Mouse (Mus musculus) liver, postnatal 0 days (tissue): ENCODE measurements around the gene Dad1. TPM values are rescaled to one million over a fixed set of nuclear protein-coding genes. Genes with fewer than 3 reads are reported as not detected.

Experiments
- ATAC-seq: fragments of 200-750 bp; cut with Nextera tagmentation; 2 replicates; pipeline ENCODE4 v1.8.0; 2017; ENCODE audit warnings: mild to moderate bottlenecking, moderate library complexity
- DNase-seq: peaks from one replicate; pipeline ENCODE4 v3.0.0-alpha.2; 2016
- H3K27ac ChIP-seq: fragments of 300-500 bp; sonication (generic); 2 replicates; pipeline ENCODE4 v1.5.1; 2014; ENCODE audit warnings: antibody characterized with exemption, moderate library complexity, mild to moderate bottlenecking, low read depth
- H3K27me3 ChIP-seq: fragments of 300-500 bp; sonication (generic); 2 replicates; pipeline ENCODE4 v1.6.1; 2014; ENCODE audit warnings: low read length, control low read depth, mixed read lengths; ENCODE audit not compliant: insufficient read depth
- H3K36me3 ChIP-seq: fragments of 300-500 bp; sonication (generic); replicated peaks from 2 replicates; pipeline ENCODE4 v1.6.1; 2014; ENCODE audit warnings: mild to moderate bottlenecking, control low read depth, low read length, moderate library complexity, mixed read lengths; ENCODE audit not compliant: insufficient read depth
- H3K4me1 ChIP-seq: fragments of 300-500 bp; sonication (generic); 2 replicates; pipeline ENCODE4 v1.6.1; 2014; ENCODE audit warnings: antibody characterized with exemption, mild to moderate bottlenecking, control low read depth; ENCODE audit not compliant: insufficient read depth
- H3K4me2 ChIP-seq: fragments of 300-500 bp; sonication (generic); 2 replicates; pipeline ENCODE4 v1.6.1; 2014; ENCODE audit warnings: low read depth, mild to moderate bottlenecking, low read length, moderate library complexity, mixed read lengths
- H3K4me3 ChIP-seq: fragments of 300-500 bp; sonication (generic); 2 replicates; pipeline ENCODE4 v1.5.1; 2014; ENCODE audit warnings: low read depth, low read length
- H3K9ac ChIP-seq: fragments of 300-500 bp; sonication (generic); replicated peaks from 2 replicates; pipeline ENCODE4 v1.6.1; 2014; ENCODE audit warnings: mild to moderate bottlenecking, moderate library complexity
- H3K9me3 ChIP-seq: fragments of 300-500 bp; sonication (generic); 2 replicates; pipeline ENCODE4 v1.6.1; 2016; ENCODE audit warnings: mild to moderate bottlenecking, control low read depth, low read length, mixed read lengths
- CTCF ChIP-seq: sonication (generic); IDR thresholded peaks from 2 replicates; pipeline ENCODE4 v1.5.1; 2016; ENCODE audit warnings: antibody characterized with exemption, low read depth
- EP300 ChIP-seq: IDR thresholded peaks from 2 replicates; pipeline ENCODE4 v1.6.1; 2016; ENCODE audit warnings: antibody characterized with exemption, low read depth, mild to moderate bottlenecking
- WGBS: fragments of 180-500 bp; shearing (Covaris S2); extraction: QIAGEN DNeasy Blood & Tissue Kit; methylation state at CpG from one replicate; pipeline ENCODE4 v1.1.7; 2014; ENCODE audit not compliant: insufficient replicate concordance; 5-methylcytosine and 5-hydroxymethylcytosine counted together
- polyA plus RNA-seq: library from polyadenylated mRNA; unstranded; fragments of >200 nt; fragmentation: Nextera tagmentation; extraction: Ambion mirVana; gene quantifications from 2 replicates; pipeline ENCODE4 v1.2.1, GENCODE M21; 2015

Gene Dad1
- polyA plus RNA-seq, 1 experiment from 2014 or later, result 226 TPM

- no peak for ATAC-seq
These were observed 29.1 kb downstream of the Dad1 start for GRCm38 (mm10) chr14:54224484-54225467.

GRCm38 (mm10) chr14:54224064-54224417 is 29.9 kb downstream of the Dad1 start:
- no peaks in the 10 kb centered on the region for H3K27me3 ChIP-seq
- WGBS, result 81% methylated on average over 5 of the region's 5 CpGs
- H3K27ac ChIP-seq, result no peak overlapping the region
- no peaks in the 10 kb centered on the region for H3K36me3 ChIP-seq
- no peak for ATAC-seq
- H3K9me3 ChIP-seq, result no peaks in the 10 kb centered on the region
- H3K4me3 ChIP-seq, result no peak overlapping the region
- TF ChIP-seq EP300 (no peak), CTCF (no peak)
- H3K9ac ChIP-seq, result no peak overlapping the region
- no peak for DNase-seq
- peaks cover 38% of the 10 kb centered on the region for H3K4me1 ChIP-seq
- no peak overlapping the region for H3K4me2 ChIP-seq

More at GRCm38 (mm10) chr14:54224484-54225467, 29.1 kb downstream of the Dad1 start:
- no peaks in the 10 kb centered on the region for H3K36me3 ChIP-seq
- no peak overlapping the region for H3K27ac ChIP-seq
- H3K27me3 ChIP-seq, result no peaks in the 10 kb centered on the region
- peaks cover 39% of the 10 kb centered on the region for H3K4me1 ChIP-seq
- 57% methylated on average over 16 of the region's 16 CpGs for WGBS
- TF ChIP-seq CTCF (no peak), EP300 (no peak)
- no peak overlapping the region for H3K9ac ChIP-seq
- no peak for DNase-seq
- no peak overlapping the region for H3K4me2 ChIP-seq
- no peaks in the 10 kb centered on the region for H3K9me3 ChIP-seq
- no peak overlapping the region for H3K4me3 ChIP-seq

- TF ChIP-seq CTCF (no peak), EP300 (no peak)
- Histone ChIP-seq H3K9ac (no peak overlapping the region), H3K27me3 (no peaks in the 10 kb centered on the region), H3K27ac (no peak overlapping the region), H3K4me1 (peaks cover 37% of the 10 kb centered on the region), H3K9me3 (no peaks in the 10 kb centered on the region), H3K36me3 (no peaks in the 10 kb centered on the region), H3K4me2 (no peak overlapping the region), H3K4me3 (no peak overlapping the region)
- 65% methylated on average over 13 of the region's 13 CpGs for WGBS
- DNase-seq (no peak), ATAC-seq (no peak)
These were observed 30.4 kb downstream of the Dad1 start for GRCm38 (mm10) chr14:54223315-54224063.

GRCm38 (mm10) chr14:54222289-54222727 is 31.6 kb downstream of the Dad1 start:
- Histone ChIP-seq H3K9ac (no peak overlapping the region), H3K36me3 (no peaks in the 10 kb centered on the region), H3K4me1 (peaks cover 27% of the 10 kb centered on the region), H3K27ac (no peak overlapping the region), H3K4me2 (no peak overlapping the region), H3K4me3 (no peak overlapping the region), H3K27me3 (no peaks in the 10 kb centered on the region), H3K9me3 (no peaks in the 10 kb centered on the region)
- TF ChIP-seq EP300, result no peak
- TF ChIP-seq CTCF, result no peak
- WGBS, result 59% methylated on average over 8 of the region's 8 CpGs
- DNase-seq (no peak), ATAC-seq (no peak)

GRCm38 (mm10) chr14:54221641-54222040 is 32.3 kb downstream of the Dad1 start:
- Histone ChIP-seq H3K4me2 (no peak overlapping the region), H3K9me3 (no peaks in the 10 kb centered on the region), H3K27ac (no peak overlapping the region), H3K27me3 (no peaks in the 10 kb centered on the region), H3K4me1 (peaks cover 21% of the 10 kb centered on the region), H3K9ac (no peak overlapping the region), H3K4me3 (no peak overlapping the region), H3K36me3 (no peaks in the 10 kb centered on the region)
- no peak for TF ChIP-seq CTCF
- no peak for TF ChIP-seq EP300
- no peak for DNase-seq
- no peak for ATAC-seq
- WGBS, result 86% methylated on average over 6 of the region's 6 CpGs
